Mouse (Mus musculus): ENCODE measurements around the gene D16Ertd472e.
"Not testable (repeated sequence)": the region's sequence is repeated elsewhere in the genome, so short reads cannot be mapped to it uniquely, and the experiment has no call there.

The D16Ertd472e gene

DNA sequence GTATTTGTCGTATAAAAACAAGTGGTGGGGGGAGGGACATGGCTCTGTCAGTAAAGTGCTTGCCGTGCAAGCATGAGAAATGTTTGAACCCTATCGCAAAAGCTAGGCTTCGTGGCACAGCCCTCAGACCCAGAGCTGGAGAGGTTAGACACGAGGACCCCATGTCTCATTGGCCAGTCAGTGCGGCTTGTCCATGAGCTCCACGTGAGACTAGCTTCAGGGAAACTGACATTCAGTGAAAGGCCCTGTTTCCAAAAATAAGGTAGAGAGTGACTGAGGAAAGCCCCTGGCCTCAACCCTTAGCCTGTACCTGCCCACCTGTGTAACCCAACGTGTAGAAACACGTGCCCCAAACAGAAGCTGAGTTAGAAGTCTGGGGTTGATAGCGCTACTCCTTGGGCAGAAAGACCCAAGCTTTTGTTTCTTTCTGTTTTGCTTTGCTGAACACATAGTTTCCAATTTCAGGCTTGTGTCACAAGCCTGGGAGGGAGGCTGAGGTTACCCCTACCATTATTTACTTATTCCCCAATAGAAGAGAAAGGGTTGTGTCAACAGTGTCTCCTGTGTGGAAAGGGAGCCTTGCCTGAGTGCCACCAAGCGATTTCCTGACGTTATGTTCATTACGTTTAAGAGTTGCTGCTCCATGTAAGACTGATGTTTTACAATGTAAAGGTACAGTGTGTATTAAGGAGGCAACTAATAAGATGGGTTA is 12.2 kb downstream of the D16Ertd472e start:
- DNase-seq: peak; percentile 52

DNA sequence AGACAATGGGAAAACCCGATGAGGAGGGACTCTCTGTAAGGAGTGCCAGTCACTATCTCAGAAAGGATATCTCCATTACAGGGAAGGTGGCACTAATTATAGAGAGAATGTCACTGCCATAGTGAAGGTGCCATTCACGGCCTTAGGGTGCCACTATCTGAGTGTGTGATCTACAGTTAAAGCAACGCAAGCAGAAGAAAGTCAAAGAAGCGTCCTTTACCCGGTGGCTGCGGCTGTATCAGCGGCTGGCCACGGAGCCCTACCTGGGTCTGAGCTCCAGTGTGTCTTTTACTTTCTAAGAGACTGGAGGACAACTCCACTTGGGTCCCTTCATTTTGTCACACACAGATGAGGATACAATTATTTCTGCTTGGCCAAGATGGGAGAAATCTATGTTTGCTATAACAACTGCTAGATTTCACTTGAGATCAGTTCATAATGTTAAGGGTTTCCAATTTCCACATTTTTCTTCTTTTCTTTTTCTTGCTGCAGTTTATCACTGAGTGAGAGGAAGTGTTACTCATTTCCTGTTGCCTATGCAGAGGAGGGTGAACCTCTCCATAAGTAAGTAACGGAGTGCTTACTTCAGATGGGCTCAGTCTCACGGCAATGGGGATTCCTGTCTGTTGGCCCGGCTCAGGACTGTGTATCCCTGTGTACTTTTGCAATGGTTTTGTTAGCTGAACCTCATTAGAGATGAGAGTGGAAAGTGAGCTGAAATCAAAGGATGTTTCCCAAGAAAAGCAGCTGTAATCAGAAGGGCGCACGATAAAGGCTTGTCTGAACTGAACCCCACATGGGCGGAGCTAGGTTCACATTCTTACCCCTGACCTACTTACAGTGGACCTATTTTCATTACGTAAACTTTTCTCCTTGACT is 13.2 kb downstream of the D16Ertd472e start:
- peak; percentile 73 for DNase-seq

DNA sequence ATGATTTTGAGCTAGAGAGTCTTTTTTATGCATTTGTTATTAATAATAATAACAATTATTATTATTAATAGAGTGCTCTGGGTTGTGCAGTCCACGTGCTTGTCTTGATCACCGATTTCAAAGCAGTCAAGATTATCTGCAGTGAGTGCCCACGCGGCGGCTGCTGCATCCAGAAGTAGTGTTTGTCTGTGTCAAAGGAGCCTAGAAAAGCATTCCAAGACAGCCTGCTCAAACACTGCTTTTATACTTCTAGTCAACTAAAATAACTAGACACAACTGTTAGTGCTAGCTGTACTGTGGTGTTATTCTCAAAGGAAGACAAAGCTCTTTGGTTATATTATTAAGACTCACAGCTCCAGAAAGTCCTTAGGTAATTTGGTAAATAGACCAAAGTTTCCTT is 15.9 kb downstream of the D16Ertd472e start:
- no peak for DNase-seq

DNA sequence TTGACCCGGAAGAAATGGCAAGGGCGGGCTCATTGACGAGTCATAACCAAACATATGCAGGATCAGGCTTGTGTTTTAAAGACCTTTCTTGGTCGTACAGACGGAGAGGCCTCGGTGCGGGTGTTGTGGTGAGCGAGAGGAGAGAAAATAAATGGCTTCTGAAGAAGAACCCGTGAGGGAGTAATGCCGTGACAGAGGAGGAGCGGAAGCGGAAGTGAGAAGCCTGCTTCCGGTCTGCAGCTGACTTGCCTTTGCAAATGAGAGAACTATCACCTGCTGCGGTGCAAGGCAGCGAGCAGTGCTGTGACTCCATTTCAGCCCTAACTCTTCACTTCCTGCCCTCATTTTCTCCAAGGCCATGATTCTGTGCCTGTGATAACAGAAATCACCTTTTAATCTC is 16.4 kb downstream of the D16Ertd472e start:
- DNase-seq: peak; percentile 75

DNA sequence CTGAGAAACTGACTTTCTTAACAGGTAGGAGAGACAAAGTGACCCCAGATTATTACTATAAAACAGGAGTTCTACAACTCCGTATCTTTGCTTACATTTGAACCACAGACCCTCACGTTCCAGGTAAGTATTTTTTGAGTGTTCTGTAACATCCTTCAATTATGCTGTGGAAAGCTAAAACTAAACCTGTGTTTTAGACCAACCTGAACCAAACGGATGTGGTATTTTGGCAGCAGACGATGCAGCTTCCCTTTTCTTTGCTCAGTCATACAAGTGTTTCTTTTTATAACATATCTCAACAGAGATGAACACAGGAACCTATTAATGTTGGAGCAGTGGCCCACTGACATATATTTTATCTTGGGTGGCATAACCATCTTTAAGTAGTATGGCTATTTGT is 18.9 kb downstream of the D16Ertd472e start:
- DNase-seq: peak; percentile 49

DNA sequence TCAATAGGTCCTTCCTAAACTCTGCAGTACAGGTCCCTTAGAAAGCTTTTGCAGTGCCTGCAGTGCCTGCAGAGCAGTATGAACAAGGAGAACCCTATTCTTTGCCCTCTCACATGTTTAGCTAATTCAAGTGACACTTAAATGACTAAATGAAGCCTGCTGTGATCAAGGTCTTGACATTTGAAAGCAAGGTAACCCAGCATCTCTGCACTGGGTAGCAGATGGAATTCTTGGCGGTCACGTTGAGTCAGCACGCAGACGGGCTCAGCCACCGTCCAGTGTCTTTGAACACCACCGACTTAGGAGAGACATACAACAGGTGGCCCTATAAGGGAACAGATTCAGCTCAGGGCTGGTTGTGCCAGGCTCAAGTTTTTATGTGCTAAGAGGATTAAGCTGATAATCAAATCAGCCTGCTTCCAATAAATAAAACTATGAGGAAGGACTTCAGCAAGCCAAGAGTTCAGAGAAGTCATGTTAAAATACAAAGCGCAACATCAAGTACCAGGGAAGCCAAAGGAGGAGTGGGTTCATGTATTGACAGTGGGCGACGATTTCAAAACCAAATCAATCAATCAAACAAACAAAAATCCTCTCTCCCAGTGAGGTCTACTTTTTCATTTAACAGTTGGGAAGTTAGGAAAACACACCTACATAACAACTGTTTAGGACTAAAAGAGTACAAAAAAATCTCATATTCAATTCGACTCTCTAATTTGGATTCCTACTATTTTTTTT is 21.4 kb downstream of the D16Ertd472e start:
- no peak for DNase-seq

DNA sequence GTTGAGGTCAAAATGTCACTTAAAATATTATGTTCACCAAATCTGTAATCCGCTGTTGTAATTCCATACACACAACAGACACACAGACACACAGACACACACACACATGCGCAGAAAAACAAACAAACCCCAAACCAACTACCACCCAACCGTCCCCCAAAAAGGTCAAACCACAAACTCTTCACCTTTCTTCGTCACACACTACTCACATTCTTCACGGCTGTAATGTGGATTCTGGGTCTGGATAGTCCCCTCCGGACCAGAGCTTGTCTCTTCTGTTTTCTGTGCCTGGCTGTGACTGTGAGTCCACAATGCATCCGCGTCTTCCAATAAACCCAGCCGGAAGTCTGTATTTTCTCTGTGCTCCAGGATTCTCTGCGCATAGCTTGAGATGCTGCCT is 29.1 kb downstream of the D16Ertd472e start:
- no peak for DNase-seq

DNA sequence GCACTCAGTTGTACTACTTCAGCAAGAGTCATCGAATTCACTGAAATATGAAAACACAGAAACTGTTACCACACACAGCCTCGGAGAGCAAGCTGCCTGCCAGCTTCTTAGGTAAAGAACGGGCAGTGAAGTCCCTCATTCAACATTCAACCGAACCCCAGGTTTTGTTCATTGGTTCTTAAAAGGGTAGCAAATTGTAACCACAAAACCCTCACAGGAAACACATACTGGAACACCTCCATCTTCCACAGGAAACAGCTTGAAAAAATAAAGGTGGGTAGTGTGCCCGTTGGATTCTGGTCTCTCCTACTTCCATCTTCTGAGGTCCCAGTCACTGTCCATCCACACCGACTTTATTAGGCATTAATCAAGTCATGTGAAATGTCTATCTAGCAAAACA is 30.0 kb downstream of the D16Ertd472e start:
- DNase-seq: peak; percentile 49

DNA sequence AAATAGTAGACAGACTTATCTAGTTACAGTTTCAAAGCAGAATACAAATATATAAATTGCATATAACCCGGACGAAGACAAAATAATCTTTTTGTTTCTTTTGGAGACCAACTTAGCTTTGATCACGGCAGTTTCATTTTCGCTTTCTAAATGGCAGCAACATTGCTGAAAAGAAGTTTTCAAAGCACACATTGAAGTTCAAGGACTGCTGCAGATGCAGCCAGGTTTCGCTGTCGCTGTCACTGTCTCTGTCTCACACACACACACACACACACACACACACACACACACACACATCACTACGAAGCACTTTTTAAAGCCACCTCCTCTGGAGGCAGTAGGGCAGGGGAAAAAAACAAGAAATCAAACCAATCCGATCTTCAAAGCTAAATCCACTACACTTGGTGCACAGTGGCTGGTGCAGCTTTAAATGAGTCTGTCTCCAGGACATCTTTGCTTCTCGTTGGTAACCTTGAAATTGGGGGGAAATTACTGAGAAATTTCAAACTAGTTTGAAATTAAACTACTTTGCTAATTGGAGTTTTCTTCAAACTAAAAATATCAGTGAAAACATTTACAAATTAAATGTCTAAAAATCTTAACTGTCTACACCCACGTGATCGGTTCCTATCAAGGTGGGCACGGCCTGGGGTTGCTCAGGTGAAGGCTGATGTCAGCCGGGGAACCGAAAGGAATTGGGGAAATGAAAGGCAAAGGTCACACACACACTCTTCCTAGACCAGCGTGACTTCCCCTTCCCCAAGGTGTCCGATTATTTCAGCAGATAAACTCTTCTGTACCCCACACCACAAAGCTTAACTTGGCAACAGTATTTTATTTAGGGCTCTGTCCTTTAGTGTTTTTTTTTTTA is 35.9 kb downstream of the D16Ertd472e start:
- peak; percentile 65 for DNase-seq

DNA sequence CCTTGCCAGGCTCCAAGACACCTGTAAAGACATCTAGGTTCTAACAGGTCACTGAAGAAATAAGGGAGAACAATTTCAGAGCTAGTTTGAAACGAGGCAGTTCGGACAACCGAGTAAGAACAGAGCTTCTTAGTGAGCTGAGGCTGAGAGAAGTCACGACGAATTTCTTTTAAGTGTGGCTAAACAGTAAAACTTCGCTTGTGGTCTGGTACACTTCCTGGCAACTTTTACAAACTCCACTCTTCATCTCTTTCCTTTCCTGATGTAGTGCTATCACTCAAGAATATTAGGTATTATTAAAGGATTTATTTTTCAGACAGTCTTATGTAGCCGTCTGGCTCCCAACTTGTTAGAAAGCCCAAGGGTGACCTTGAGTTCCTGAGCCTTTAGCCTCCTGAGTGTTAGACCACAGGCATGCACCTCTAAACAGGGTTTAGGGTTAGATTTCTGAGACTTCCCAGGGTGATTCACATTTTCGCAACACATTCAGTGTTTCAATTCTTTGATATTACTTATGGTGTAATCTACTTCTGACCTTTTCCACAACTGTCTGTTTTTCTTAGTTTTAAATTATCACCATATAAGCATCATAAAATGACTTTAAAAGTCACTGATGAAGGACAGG is 38.6 kb downstream of the D16Ertd472e start:
- no peak for DNase-seq

DNA sequence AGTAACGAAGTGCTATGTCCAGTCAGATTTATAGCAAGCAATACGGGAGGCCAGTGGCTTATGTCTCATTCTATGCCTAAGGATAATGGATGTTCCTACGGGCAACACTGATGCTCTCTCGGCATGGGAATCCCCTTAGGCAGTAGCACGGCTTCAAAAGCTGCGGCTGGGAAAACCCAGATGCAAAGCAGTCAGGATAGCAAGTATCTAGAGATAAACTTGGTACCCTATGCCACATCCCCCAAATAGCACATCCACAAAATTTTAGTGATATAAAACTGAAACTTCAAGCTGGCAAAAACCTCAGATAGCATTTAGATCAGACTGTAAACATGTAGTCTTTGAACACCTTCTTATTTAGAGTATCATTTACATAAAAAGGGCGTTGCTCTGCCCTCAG is 39.2 kb downstream of the D16Ertd472e start:
- no peak for DNase-seq

DNA sequence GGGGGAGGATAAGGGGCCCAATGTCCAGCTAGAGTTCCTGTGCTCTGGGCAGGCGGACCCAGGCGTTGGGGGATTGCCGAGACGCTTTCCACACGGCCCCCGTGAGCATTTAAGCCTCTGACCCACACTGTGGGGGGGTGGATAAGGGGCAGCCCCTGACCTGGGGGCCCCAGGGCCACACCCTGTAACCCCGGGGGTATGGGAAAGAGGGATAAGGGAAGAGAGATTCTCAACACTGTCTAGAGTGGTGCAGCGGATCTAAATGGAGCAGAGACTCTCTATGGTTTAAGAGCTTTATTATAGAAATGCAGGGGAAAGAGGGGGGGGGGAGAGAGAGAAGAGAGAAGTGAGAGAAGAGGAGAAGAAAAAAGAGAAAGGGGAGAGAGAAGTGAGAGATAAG is 42.0 kb downstream of the D16Ertd472e start:
- DNase-seq: no peak

DNA sequence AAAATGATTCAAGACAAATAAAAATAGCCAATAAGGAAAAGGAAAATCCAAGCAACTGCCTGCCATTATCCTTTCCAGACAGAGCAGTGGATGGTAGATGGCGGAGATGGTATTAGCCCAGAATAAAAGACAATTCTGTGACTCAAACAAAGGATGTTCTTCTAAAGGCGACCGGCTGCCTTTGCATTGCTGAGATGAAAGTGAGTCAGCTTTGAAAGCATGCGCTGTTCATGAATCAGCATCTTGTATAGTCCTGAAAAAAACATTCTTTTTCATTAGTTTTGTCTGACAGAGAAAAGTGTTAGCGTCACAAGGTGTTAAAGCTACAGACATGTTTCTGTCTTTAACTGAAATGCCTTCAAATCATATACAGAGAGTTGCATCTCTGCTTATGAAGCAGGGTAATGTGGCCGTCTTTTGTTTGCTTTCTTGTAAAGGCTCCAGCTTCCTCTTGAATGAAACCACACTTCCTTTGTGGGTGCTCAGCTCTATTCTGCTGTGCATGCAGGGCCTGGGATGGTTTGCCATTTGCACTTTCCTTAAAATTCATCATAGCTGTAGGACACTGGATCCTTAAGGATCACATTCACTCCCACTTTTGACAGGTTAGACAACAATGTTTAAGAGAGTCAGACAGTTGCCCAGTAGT is 44.4 kb downstream of the D16Ertd472e start:
- DNase-seq: peak; percentile 48

DNA sequence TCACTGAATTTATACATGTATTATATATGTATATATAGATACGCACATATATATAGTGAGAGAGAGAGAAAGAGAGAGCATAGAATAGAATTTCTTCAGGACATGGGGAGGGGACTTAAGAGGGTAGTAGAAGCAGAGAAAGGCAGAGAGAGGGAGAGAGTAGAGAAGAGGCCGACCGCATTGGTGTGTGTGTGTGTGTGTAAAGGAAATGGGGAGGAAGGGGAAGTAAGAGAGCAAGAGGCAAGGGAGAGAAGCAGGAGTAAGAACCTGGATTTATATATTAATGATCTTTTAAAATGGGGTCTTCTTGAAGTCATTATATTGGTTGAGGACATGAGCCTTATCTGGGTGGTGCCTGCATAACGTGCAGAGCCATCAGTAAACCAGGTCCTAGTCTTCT is 53.5 kb downstream of the D16Ertd472e start:
- no peak for DNase-seq

DNA sequence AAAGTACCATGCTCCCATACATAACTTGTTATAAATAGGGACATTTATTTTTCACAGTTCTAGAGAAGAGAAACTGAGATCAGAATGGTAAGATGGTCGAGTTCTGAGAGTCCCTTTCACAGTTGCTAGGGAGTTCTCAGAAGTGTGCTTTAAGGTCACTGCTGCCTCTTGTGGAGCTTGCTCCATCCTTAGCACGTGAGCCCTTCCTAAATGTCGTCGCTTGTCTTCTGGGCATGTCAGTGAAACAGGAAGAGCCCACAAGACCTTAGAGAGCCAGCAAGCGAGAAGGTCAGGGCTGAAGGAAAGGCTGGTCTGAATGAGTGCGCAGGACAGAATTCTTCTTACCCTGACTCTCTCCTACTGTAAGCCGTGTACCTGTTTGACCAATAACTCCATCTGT is 57.8 kb downstream of the D16Ertd472e start:
- DNase-seq: no peak

DNA sequence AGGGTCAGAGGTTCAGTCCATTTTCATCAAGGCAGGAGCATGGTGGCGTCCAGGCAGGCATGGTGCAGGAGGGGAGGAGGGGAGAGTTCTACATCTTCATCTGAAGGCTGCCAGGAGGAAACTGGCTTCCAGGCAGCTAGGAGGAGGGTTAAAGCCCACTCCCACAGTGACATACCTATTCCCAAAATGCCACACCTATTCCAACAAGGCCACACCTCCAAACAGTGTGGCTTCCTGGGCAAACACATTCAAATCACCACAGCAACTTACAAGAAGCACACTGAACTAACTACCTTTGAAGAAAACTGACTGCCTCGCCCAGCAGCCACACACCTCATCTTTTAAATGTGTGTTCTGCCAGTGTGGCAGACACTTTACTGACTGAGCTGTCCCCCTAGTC is 59.3 kb downstream of the D16Ertd472e start:
- no peak for DNase-seq

DNA sequence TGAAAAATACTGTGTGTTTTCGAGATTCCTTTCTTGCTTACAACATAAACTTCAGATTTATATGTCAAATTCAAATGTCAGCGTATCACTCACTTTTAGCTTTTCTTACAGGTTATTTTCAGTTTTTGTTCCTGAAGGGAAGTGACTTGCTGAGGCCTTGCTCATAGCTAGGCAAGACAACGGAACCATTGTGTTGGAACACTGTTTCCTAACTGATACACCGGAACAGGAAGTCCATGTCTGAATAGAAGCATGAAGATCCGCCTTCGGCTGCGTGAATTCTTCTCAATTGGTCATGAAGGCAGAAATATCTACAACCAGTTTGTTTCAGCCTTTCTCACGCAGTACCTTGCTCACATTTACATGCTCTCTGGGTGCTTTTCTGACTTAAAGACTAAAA is 65.0 kb downstream of the D16Ertd472e start:
- DNase-seq: no peak

DNA sequence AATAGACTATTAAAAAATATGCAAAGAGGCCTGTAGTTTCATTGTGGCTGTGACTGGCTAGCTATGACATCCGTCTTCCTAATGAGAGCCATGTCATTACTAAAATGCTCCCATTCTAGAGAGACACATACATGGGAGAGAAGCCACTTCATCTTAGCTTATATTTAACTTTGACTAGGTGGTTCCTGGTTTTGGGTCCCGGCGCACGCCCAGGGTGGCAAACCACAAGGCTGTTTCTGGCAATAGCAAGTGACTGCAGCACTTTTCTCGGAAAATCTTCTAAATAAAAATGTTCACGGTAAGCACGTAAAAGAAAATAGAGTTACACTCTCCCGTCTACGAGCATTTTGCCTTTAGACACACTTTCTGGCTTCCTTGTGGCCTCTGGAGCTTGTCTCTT is 74.0 kb downstream of the D16Ertd472e start:
- no peak for DNase-seq

DNA sequence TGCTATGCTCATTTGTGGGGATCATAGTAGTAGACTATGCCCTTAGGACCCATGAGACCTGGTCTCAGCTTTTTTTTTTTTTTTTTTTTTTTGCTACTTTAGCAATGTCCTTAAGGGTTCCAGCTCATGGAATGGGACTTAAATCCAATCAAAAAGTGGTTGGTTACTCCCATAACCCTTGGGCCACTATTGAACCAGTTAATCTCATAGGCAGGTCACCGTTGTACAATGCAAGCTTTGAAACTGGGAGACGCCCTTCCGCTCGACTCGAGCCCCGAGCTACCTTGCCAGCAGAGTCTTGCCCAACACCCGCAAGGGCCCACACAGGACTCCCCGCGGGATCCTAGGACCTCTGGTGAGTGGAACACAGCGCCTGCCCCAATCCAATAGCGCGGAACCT is 83.8 kb downstream of the D16Ertd472e start:
- not testable (repeated sequence) for DNase-seq

DNA sequence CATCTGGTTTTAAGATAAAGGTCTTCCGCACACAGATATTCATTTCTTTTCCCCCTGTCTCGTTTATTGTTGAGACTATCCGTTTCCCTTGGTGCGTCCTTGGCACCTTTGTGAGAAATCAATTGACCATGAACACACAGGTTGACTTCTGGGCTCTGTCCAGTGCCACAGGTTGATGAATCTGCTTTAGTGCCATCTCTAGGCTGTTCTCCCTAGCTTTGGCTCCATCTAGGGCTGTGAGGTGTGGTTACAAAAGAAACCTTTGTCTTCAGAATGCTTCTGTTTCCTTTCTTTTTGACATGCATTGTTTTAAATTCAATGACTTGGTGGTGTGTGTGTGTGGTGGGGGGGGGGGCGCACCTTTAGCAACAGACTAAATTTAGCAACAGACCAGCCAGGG is 85.7 kb downstream of the D16Ertd472e start:
- DNase-seq: no peak

All from thymus, postnatal 14 days (tissue).